Mouse (Mus musculus) limb, embryonic 11.5 days (tissue): Measurements from ENCODE around the gene Carns1. TPM values are rescaled to one million over a fixed set of nuclear protein-coding genes. Genes with fewer than 3 reads are reported as not detected.

ENCODE experiments used
- ATAC-seq: fragments of 200-750 bp; cut with Nextera tagmentation; 2 replicates; pipeline ENCODE4 v1.8.0; 2017; ENCODE audit warnings: low read depth; ENCODE audit not compliant: insufficient number of reproducible peaks, low FRiP score, low TSS enrichment
- DNase-seq: peaks from one replicate; pipeline ENCODE4 v3.0.0-alpha.2; 2015; ENCODE audit warnings: low spot score
- H3K27ac ChIP-seq: fragments of 300-500 bp; sonication (generic); replicated peaks from 2 replicates; pipeline ENCODE4 v1.5.1; 2014; ENCODE audit warnings: low read depth, mild to moderate bottlenecking, low read length
- H3K27me3 ChIP-seq: fragments of 300-500 bp; sonication (generic); 2 replicates; pipeline ENCODE4 v1.6.1; 2014; ENCODE audit warnings: mild to moderate bottlenecking, low read length, mixed read lengths; ENCODE audit not compliant: control insufficient read depth, insufficient read depth
- H3K36me3 ChIP-seq: fragments of 300-500 bp; sonication (generic); 2 replicates; pipeline ENCODE4 v1.6.1; 2014; ENCODE audit warnings: mild to moderate bottlenecking, low read length, moderate library complexity, mixed read lengths; ENCODE audit not compliant: control insufficient read depth, insufficient read depth
- H3K4me1 ChIP-seq: fragments of 300-500 bp; sonication (generic); 2 replicates; pipeline ENCODE4 v1.6.1; 2014; ENCODE audit warnings: low read length, mixed read lengths; ENCODE audit not compliant: control insufficient read depth, insufficient read depth
- H3K4me2 ChIP-seq: fragments of 300-500 bp; sonication (generic); 2 replicates; pipeline ENCODE4 v1.6.1; 2014; ENCODE audit warnings: low read depth, mild to moderate bottlenecking, moderate library complexity; ENCODE audit not compliant: severe bottlenecking
- H3K4me3 ChIP-seq: fragments of 300-500 bp; sonication (generic); 2 replicates; pipeline ENCODE4 v1.5.1; 2014; ENCODE audit warnings: low read depth, low read length
- H3K9ac ChIP-seq: fragments of 300-500 bp; sonication (generic); 2 replicates; pipeline ENCODE4 v1.6.1; 2014; ENCODE audit warnings: mild to moderate bottlenecking, low read length
- H3K9me3 ChIP-seq: fragments of 300-500 bp; sonication (generic); 2 replicates; pipeline ENCODE4 v1.6.1; 2016; ENCODE audit warnings: low read length; ENCODE audit not compliant: control insufficient read depth
- WGBS: fragments of 180-500 bp; shearing (Covaris S2); extraction: QIAGEN DNeasy Blood & Tissue Kit; methylation state at CpG from one replicate; pipeline ENCODE4 v1.1.7; 2014; 5-methylcytosine and 5-hydroxymethylcytosine counted together
- polyA plus RNA-seq: library from polyadenylated mRNA; unstranded; fragments of >200 nt; fragmentation: Nextera tagmentation; extraction: Ambion mirVana; gene quantifications from 2 replicates; pipeline ENCODE4 v1.2.1, GENCODE M21; 2014

Carns1 gene
- polyA plus RNA-seq, 1 experiment from 2014 or later, result 2.1 TPM

DNA sequence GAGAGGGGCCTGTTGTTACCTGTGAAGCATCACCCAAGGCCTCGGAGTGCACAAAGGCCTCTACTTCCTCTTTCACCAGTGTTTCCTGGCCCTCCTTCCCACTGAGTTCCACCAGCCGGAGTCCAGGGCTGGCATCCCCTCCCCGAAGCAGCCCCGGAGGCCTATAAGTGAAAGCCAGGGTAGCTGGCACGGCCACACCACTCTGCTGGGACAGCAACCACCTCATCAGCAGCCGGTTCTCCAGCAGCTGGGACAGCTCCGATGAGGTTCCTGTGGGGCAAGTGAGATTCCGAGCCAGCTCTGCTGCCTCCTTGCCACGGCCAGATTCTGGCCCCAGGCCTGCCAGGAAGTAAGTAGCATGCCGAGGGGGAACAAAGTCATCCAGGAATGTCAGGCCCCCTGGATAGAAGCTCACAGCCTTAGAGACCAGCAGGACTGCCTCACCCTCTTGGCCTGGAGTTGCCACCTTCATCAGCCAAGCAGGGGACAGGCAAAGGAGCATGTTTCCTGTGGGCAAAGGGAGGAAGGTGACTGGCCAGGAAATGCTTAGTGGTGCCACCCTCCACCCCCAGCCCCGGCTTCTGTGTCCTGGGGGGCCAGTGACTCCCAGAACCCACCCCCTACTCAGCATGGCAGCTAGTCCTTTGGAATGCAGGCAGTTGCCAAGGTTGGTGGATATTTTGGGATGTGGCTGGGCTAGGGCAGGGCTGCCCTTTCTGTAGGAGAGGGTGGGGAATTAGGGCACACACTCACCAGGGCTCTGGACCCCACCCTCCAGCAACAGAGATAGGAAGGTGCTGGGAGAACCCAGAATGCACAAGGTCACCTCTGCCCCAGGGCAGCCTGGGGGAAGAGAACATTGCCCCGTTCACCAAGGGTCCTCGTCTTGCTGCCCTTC lies 3.6 kb downstream of the Carns1 start:
- H3K4me2 ChIP-seq, result no peak overlapping the region
- no peak overlapping the region for H3K4me3 ChIP-seq
- H3K36me3 ChIP-seq, result no peaks in the 10 kb centered on the region; the same call in 1 of the 2 replicates
- ATAC-seq (no peak), DNase-seq (no peak)
- H3K4me1 ChIP-seq, result peaks cover 15% of the 10 kb centered on the region
- H3K27me3 ChIP-seq, result no peaks in the 10 kb centered on the region
- H3K9ac ChIP-seq, result peak overlapping the region; percentile 12
- 64% methylated on average over 13 of the region's 13 CpGs for WGBS
- H3K9me3 ChIP-seq, result no peaks in the 10 kb centered on the region
- H3K27ac ChIP-seq, result no peak overlapping the region

DNA sequence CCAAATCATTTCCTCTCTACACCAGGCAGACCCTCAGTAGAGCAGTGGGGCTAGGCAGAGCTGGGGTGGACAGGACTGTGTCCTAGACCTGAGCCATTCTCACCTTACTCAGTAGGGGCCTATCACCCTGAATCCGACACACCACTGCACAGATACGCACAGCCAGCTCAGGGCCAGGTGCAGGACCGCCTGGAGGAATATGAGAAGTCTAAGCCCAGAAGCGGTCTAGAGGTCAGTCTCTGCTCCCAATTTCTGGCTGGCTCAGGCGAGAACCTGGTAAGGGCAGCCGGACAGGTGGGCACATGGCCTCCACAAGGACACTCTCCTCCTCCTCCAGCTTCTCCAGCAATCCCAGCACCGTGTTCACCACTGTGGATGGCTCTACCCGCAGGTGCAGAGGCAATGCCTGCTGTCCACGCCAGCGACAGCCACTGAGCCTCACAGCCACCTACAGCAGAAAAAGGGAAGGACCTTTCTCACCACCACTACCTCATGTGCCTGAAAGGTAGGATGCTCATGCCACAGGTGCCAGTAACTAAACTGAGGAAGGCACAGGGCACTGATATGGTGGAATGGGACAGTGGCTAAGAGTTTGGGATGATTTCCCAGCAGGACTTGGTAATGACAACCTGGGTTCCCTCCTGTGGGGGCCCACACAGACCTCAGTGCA lies 4.4 kb downstream of the Carns1 start:
- Histone ChIP-seq H3K9me3 (no peaks in the 10 kb centered on the region), H3K9ac (peak overlapping the region; percentile 83; the same call in 1 of the 2 replicates), H3K27ac (no peak overlapping the region), H3K27me3 (no peaks in the 10 kb centered on the region), H3K4me1 (peaks cover 14% of the 10 kb centered on the region), H3K4me3 (no peak overlapping the region), H3K4me2 (no peak overlapping the region), H3K36me3 (no peaks in the 10 kb centered on the region; the same call in 1 of the 2 replicates)
- no peak for ATAC-seq
- WGBS, result 90% methylated on average over 10 of the region's 10 CpGs
- DNase-seq, result no peak

DNA sequence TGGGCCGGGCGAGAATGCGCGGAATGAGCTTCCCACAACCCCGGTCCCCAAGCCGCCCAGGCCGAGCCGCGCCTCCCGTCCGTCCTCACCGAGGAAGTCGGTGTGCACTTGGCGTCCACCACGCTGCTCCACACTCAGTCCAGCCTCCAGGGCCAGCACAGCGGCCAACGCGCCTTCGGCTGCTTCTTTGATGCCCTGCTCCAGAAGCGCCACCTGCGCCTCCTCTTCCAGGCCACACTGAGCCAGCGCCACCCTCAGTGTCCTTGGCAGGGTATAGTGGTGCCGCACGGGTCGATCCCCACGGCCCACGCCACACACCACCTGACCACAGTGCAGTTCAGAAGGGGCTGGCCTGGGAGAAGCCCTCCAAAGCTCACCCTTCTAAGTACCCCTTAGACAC lies 5.5 kb downstream of the Carns1 start:
- Histone ChIP-seq H3K27ac (peak overlapping the region; percentile 69), H3K4me1 (peaks cover 5% of the 10 kb centered on the region), H3K27me3 (no peaks in the 10 kb centered on the region), H3K4me3 (peak overlapping the region; percentile 41), H3K9me3 (no peaks in the 10 kb centered on the region), H3K9ac (peak overlapping the region; percentile 83), H3K4me2 (peak overlapping the region; percentile 88), H3K36me3 (no peaks in the 10 kb centered on the region; the same call in 1 of the 2 replicates)
- ATAC-seq (peak; percentile 46), DNase-seq (no peak)
- WGBS, result 10% methylated on average over 27 of the region's 27 CpGs

DNA sequence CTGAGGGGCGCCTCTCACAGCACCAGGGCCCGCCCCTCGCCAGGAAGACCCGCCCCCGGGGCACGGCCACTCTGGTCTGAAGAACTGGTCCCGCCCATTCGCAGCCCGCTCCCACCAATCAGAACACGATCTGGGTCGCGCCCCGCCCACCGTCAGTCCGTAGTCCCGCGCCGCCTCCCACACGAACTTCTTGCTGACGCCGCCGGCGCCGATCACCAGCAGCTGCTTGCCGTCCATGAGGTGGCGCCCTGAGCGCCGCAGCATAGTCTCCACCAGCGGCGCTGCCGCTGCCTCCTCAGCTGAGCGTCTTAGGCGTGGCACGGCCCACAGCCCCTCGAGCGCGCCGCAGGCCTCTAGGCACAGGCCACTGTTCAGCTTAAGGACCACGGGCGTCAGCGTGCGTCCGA lies 5.9 kb downstream of the Carns1 start:
- peaks cover 5% of the 10 kb centered on the region for H3K4me1 ChIP-seq
- peak overlapping the region; percentile 88 for H3K4me2 ChIP-seq
- WGBS, result under 1% methylated on average over 43 of the region's 43 CpGs
- H3K9me3 ChIP-seq, result no peaks in the 10 kb centered on the region
- H3K4me3 ChIP-seq, result peak overlapping the region; percentile 41
- ATAC-seq (peak; percentile 92), DNase-seq (peak; percentile 100)
- H3K9ac ChIP-seq, result peak overlapping the region; percentile 83
- H3K27me3 ChIP-seq, result no peaks in the 10 kb centered on the region
- H3K36me3 ChIP-seq, result no peaks in the 10 kb centered on the region; the same call in 1 of the 2 replicates
- peak overlapping the region; percentile 69 for H3K27ac ChIP-seq

DNA sequence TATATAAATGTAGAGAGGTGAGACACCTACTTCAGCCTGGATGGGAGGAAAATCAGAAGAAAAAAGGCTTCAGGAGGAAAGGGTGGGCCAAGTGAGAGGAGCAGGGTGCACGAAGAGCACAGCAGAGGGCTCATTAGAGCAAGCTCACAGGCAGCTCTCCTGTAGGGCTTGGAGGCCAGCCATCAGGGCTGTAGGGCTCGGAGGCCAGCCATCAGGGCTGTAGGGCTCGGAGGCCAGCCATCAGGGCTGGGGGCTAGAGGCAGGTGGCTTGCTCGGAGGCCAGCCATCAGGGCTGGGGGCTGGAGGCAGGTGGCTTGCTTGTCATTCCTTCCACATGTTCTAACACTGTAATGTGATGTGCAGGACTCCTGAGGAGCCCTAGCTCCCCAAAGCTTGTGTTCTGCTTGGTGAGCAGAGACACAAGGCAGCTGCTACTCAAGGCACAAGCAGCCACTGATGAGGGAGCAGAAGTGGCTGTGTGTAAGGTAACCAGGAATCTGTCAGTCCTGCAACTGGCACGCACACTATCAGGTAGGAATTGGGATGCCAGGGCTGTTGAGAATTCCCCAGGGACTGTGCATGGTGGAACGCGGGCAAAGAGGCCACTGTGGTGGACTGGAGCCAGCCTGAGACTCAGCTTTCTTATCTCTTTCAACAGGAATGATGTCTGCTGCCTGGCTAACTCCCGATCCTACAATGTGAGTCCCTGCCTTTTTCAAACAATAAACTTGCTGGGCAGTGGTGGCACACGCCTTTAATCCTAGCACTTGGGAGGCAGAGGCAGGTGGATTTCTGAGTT lies 8.4 kb downstream of the Carns1 start:
- ATAC-seq, result no peak
- H3K4me3 ChIP-seq, result no peak overlapping the region
- 79% methylated on average over 9 of the region's 9 CpGs for WGBS
- no peak for DNase-seq
- H3K27ac ChIP-seq, result no peak overlapping the region
- H3K9me3 ChIP-seq, result no peaks in the 10 kb centered on the region
- no peaks in the 10 kb centered on the region; the same call in 1 of the 2 replicates for H3K36me3 ChIP-seq
- H3K4me2 ChIP-seq, result no peak overlapping the region
- no peak overlapping the region for H3K9ac ChIP-seq
- H3K27me3 ChIP-seq, result no peaks in the 10 kb centered on the region
- H3K4me1 ChIP-seq, result peaks cover 9% of the 10 kb centered on the region

DNA sequence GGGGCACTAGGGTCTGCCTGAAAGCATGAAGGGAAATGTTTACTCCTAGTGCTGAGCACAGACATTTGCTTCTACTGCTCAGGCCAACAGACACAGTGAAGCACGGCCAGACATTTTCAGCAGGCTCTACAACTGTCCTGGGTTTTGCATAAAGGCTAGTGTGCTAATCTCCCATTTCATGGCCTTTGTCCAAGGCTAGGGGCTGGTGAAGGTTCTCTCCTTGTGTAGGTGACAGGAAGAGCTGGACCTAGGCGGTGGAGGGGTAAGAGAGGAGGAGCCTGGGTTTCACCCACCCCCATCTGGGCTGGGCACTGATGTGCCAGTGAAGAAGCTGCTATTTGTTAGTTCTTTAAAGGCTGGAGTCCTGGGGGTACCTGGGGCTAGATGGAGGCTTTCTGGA lies 10.6 kb downstream of the Carns1 start:
- no peak overlapping the region for H3K4me3 ChIP-seq
- ATAC-seq (no peak), DNase-seq (no peak)
- no peaks in the 10 kb centered on the region for H3K9me3 ChIP-seq
- no peak overlapping the region for H3K9ac ChIP-seq
- H3K27me3 ChIP-seq, result no peaks in the 10 kb centered on the region
- peaks cover 4% of the 10 kb centered on the region; the same call in 1 of the 2 replicates for H3K36me3 ChIP-seq
- no peak overlapping the region for H3K4me2 ChIP-seq
- 72% methylated on average over 2 of the region's 2 CpGs for WGBS
- H3K27ac ChIP-seq, result no peak overlapping the region
- H3K4me1 ChIP-seq, result peaks cover 4% of the 10 kb centered on the region

DNA sequence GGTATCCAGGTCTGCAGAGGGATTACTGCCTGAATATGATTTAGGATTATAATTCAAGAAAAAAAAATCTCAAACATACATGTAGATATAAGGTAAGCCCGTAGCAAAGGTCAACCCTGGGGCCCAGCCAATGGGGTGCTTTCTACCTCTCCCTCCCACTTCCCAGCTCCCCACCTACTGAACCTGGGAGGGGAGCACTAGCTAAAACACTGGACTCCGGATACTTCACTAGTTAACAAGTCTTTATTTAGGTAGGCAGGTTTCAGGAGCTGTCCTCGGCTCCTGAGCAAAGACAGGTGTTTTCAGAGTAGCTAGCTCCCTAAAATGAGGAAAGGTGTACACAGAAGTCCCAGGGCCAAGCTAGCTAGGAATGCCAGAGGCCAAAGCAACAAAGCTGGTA lies 11.2 kb downstream of the Carns1 start:
- WGBS, result 77% methylated on average over 3 of the region's 3 CpGs
- H3K27ac ChIP-seq, result no peak overlapping the region

DNA sequence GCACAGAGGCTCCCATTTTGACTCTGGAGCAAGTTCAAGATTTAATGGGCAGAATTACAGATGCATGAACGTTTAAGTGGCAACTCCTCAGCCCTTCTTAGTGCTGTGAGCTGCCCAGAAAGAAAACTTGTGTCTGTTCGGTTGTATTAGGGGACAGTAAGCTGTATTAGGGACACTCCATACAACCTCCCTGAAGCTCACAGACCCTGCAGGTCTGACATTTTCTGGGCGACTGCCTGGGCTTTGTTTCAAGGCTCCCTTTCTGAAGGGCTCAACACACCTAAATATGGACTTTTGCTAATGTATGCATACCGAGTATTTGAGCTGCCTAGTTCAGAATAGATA lies 11.8 kb downstream of the Carns1 start:
- DNase-seq, result no peak
- H3K9me3 ChIP-seq, result no peaks in the 10 kb centered on the region
- peak overlapping the region; percentile 55 for H3K9ac ChIP-seq
- WGBS, result 35% methylated on average over 4 of the region's 4 CpGs
- peak overlapping the region; percentile 89 for H3K4me2 ChIP-seq
- no peaks in the 10 kb centered on the region for H3K27me3 ChIP-seq
- no peak for ATAC-seq
- peak overlapping the region; percentile 76 for H3K4me3 ChIP-seq
- H3K4me1 ChIP-seq, result peaks cover 4% of the 10 kb centered on the region
- H3K27ac ChIP-seq, result no peak overlapping the region
- H3K36me3 ChIP-seq, result peaks cover 6% of the 10 kb centered on the region; the same call in 1 of the 2 replicates

More for the DNA sequence above, 11.2 kb downstream of the Carns1 start:
- Histone ChIP-seq H3K27me3 (no peaks in the 10 kb centered on the region), H3K9me3 (no peaks in the 10 kb centered on the region), H3K36me3 (peaks cover 6% of the 10 kb centered on the region; the same call in 1 of the 2 replicates), H3K4me3 (no peak overlapping the region), H3K9ac (no peak overlapping the region), H3K4me1 (peaks cover 4% of the 10 kb centered on the region), H3K4me2 (no peak overlapping the region)
- DNase-seq (no peak), ATAC-seq (no peak)
